Mouse (Mus musculus): ENCODE measurements around the gene Sh3bp5. TPM values are rescaled to one million over a fixed set of nuclear protein-coding genes. Genes with fewer than 3 reads are reported as not detected.

Gene Sh3bp5
- 10.5 and 10.7 TPM in 2 replicates for polyA plus RNA-seq (2012; rRNA removed)

- no peaks in the 10 kb centered on the region for H3K36me3 ChIP-seq (ENCODE audit: control insufficient read depth, insufficient read depth, low read length)
- DNase-seq = peak; percentile 93
- no peak within 1 kb of the TSS for H3K27ac ChIP-seq (ENCODE audit: control insufficient read depth, insufficient read depth, low read length)
- no peak for TF ChIP-seq POLR2A (IDR thresholded peaks at IDR 0.05; ENCODE audit: control insufficient read depth, extremely low read depth, insufficient read depth, low read length, poor library complexity)
- peak; percentile 98 for TF ChIP-seq CTCF (IDR thresholded peaks at IDR 0.05; ENCODE audit: borderline replicate concordance, control insufficient read depth, extremely low read depth, insufficient read depth, low read length, poor library complexity)
- 12% methylated on average over 49 of the region's 49 CpGs for WGBS
- H3K4me1 ChIP-seq (replicated peaks; ENCODE audit: control insufficient read depth, insufficient read depth, low read length) = peaks cover 27% of the 10 kb centered on the region
- no peaks in the 10 kb centered on the region for H3K27me3 ChIP-seq (ENCODE audit: control insufficient read depth, insufficient read depth, low read length)
- peak within 1 kb of the TSS; percentile 82 for H3K4me3 ChIP-seq (ENCODE audit: control insufficient read depth, insufficient read depth, low read length)
Measured at GRCm38 (mm10) chr14:31435930-31436693, at the start of gene Sh3bp5. Gene Sh3bp5, minus strand, starts transcription at chr14:31436078.

DNA sequence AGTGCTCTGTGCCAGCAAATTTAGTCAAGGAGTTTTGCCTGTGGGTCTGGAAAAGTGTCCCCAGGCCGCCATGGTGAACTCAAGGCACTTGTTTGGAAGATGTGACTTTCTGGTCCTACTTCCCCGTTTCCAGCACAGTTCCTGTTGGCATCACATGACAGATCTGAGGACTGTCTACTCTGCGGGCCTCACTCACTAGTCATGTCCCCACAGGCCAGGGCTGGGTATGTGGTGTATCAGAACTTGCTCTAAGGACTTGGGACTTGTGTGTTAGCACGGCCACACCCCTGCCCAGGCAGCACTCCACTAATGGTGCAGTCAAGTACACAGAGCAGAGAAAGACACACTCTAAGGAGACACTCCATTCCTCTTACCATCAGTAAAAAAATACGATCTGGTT is 46.5 kb upstream of the Sh3bp5 start:
- Histone ChIP-seq H3K4me3 (ENCODE audit: control insufficient read depth, insufficient read depth, low read length) (no peak overlapping the region), H3K4me1 (replicated peaks; ENCODE audit: control insufficient read depth, insufficient read depth, low read length) (no peaks in the 10 kb centered on the region), H3K36me3 (ENCODE audit: control insufficient read depth, insufficient read depth, low read length) (peaks cover 82% of the 10 kb centered on the region), H3K27me3 (ENCODE audit: control insufficient read depth, insufficient read depth, low read length) (no peaks in the 10 kb centered on the region), H3K27ac (ENCODE audit: control insufficient read depth, insufficient read depth, low read length) (no peak overlapping the region)
- no peak for DNase-seq
- 85% methylated on average over 5 of the region's 5 CpGs for WGBS
- no peak for TF ChIP-seq POLR2A (IDR thresholded peaks at IDR 0.05; ENCODE audit: control insufficient read depth, extremely low read depth, insufficient read depth, low read length, poor library complexity)
- TF ChIP-seq CTCF (IDR thresholded peaks at IDR 0.05; ENCODE audit: borderline replicate concordance, control insufficient read depth, extremely low read depth, insufficient read depth, low read length, poor library complexity) = no peak

- H3K27ac ChIP-seq (ENCODE audit: control insufficient read depth, insufficient read depth, low read length) = no peak overlapping the region
- no peaks in the 10 kb centered on the region for H3K4me1 ChIP-seq (replicated peaks; ENCODE audit: control insufficient read depth, insufficient read depth, low read length)
- TF ChIP-seq POLR2A (IDR thresholded peaks at IDR 0.05; ENCODE audit: control insufficient read depth, extremely low read depth, insufficient read depth, low read length, poor library complexity) = no peak
- no peak for TF ChIP-seq CTCF (IDR thresholded peaks at IDR 0.05; ENCODE audit: borderline replicate concordance, control insufficient read depth, extremely low read depth, insufficient read depth, low read length, poor library complexity)
- H3K4me3 ChIP-seq (ENCODE audit: control insufficient read depth, insufficient read depth, low read length) = no peak overlapping the region
- 89% methylated on average over 2 of the region's 2 CpGs for WGBS
- no peak for DNase-seq
- peaks cover 1% of the 10 kb centered on the region; the same call in 1 of the 2 replicates for H3K36me3 ChIP-seq (ENCODE audit: control insufficient read depth, insufficient read depth, low read length)
- H3K27me3 ChIP-seq (ENCODE audit: control insufficient read depth, insufficient read depth, low read length) = no peaks in the 10 kb centered on the region
Measured at GRCm38 (mm10) chr14:31473297-31473696, 37.4 kb upstream of the Sh3bp5 start.

GRCm38 (mm10) chr14:31472451-31473061 is 36.7 kb upstream of the Sh3bp5 start:
- no peak overlapping the region for H3K27ac ChIP-seq (ENCODE audit: control insufficient read depth, insufficient read depth, low read length)
- WGBS = 9% methylated on average over 5 of the region's 5 CpGs
- no peaks in the 10 kb centered on the region for H3K4me1 ChIP-seq (replicated peaks; ENCODE audit: control insufficient read depth, insufficient read depth, low read length)
- no peaks in the 10 kb centered on the region for H3K36me3 ChIP-seq (ENCODE audit: control insufficient read depth, insufficient read depth, low read length)
- no peaks in the 10 kb centered on the region for H3K27me3 ChIP-seq (ENCODE audit: control insufficient read depth, insufficient read depth, low read length)
- DNase-seq = peak; percentile 60
- TF ChIP-seq CTCF (IDR thresholded peaks at IDR 0.05; ENCODE audit: borderline replicate concordance, control insufficient read depth, extremely low read depth, insufficient read depth, low read length, poor library complexity) = no peak
- no peak for TF ChIP-seq POLR2A (IDR thresholded peaks at IDR 0.05; ENCODE audit: control insufficient read depth, extremely low read depth, insufficient read depth, low read length, poor library complexity)
- H3K4me3 ChIP-seq (ENCODE audit: control insufficient read depth, insufficient read depth, low read length) = no peak overlapping the region

GRCm38 (mm10) chr14:31469711-31470110 is 33.8 kb upstream of the Sh3bp5 start:
- H3K4me1 ChIP-seq (replicated peaks; ENCODE audit: control insufficient read depth, insufficient read depth, low read length) = no peaks in the 10 kb centered on the region
- H3K27me3 ChIP-seq (ENCODE audit: control insufficient read depth, insufficient read depth, low read length) = no peaks in the 10 kb centered on the region
- WGBS = 86% methylated on average over 4 of the region's 4 CpGs
- DNase-seq = no peak
- H3K4me3 ChIP-seq (ENCODE audit: control insufficient read depth, insufficient read depth, low read length) = no peak overlapping the region
- H3K27ac ChIP-seq (ENCODE audit: control insufficient read depth, insufficient read depth, low read length) = no peak overlapping the region
- TF ChIP-seq CTCF (IDR thresholded peaks at IDR 0.05; ENCODE audit: borderline replicate concordance, control insufficient read depth, extremely low read depth, insufficient read depth, low read length, poor library complexity) (no peak), POLR2A (IDR thresholded peaks at IDR 0.05; ENCODE audit: control insufficient read depth, extremely low read depth, insufficient read depth, low read length, poor library complexity) (no peak)
- no peaks in the 10 kb centered on the region for H3K36me3 ChIP-seq (ENCODE audit: control insufficient read depth, insufficient read depth, low read length)

DNA sequence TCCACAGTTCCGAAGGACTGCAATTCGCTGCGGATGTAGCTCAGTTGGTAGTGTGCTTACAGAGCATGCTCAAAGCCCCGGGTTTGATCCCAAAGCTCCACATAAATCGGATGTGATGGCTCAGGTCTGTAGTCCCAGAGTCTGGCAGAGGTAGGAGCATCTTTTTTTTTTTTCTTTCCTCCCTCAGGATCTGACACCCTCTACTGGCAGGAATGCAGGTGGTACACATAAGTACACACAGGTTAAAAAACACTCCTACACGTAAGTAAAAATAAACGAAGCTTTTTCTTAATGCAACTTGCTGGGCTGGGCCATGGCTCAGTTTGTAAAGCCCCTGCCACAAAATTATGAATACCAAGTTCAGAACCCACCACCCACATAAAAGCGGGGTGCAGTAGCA is 28.3 kb upstream of the Sh3bp5 start:
- no peaks in the 10 kb centered on the region for H3K36me3 ChIP-seq (ENCODE audit: control insufficient read depth, insufficient read depth, low read length)
- 86% methylated on average over 8 of the region's 8 CpGs for WGBS
- TF ChIP-seq POLR2A (IDR thresholded peaks at IDR 0.05; ENCODE audit: control insufficient read depth, extremely low read depth, insufficient read depth, low read length, poor library complexity) = no peak
- TF ChIP-seq CTCF (IDR thresholded peaks at IDR 0.05; ENCODE audit: borderline replicate concordance, control insufficient read depth, extremely low read depth, insufficient read depth, low read length, poor library complexity) = no peak
- no peak for DNase-seq
- H3K27ac ChIP-seq (ENCODE audit: control insufficient read depth, insufficient read depth, low read length) = no peak overlapping the region
- H3K4me1 ChIP-seq (replicated peaks; ENCODE audit: control insufficient read depth, insufficient read depth, low read length) = no peaks in the 10 kb centered on the region
- no peaks in the 10 kb centered on the region for H3K27me3 ChIP-seq (ENCODE audit: control insufficient read depth, insufficient read depth, low read length)
- H3K4me3 ChIP-seq (ENCODE audit: control insufficient read depth, insufficient read depth, low read length) = no peak overlapping the region

All from thymus, adult 2 months (tissue).